Mouse (Mus musculus): ENCODE measurements around the gene Cptp.

DNA sequence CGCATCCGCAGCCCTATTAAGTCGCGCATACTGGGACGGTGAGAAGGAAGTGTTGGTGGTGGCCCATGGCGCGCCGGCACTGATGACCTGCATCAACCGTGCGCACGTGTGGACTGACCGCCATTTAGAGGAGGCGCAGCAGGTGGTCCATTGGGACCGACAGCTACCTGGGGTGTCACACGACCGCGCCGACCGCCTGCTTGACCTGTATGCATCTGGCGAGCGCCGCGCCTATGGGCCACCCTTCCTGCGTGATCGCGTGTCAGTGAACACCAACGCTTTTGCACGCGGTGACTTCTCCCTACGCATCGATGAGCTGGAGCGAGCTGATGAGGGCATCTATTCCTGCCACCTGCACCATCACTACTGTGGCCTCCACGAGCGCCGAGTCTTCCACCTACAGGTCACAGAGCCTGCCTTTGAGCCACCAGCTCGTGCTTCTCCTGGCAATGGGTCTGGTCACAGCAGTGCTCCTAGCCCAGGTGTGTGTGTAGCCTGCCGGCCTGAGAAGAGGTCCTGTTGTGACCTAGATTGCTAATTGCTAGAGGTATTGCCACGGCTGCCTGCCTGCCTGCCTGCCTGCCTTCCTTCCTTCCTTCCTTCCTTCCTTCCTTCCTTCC lies 27.5 kb downstream of the Cptp start:
- TF ChIP-seq CTCF (IDR thresholded peaks at IDR 0.05; ENCODE audit: low read depth) (no peak), EP300 (IDR thresholded peaks at IDR 0.05; ENCODE audit: low read depth) (no peak)

Data from liver, postnatal 0 days (tissue).